Mouse (Mus musculus) cortical plate, adult 2 months (tissue): Measurements from ENCODE around the gene Arid1b. TPM values are rescaled to one million over a fixed set of nuclear protein-coding genes. Genes with fewer than 3 reads are reported as not detected.
"Not testable (repeated sequence)": the region's sequence is repeated elsewhere in the genome, so short reads cannot be mapped to it uniquely, and the experiment has no call there.

Experiments
- H3K27ac ChIP-seq: fragments of 200-500 bp; 2 replicates; pipeline ENCODE4 v1.5.1; 2012; ENCODE audit warnings: low read length, control low read depth, inconsistent platforms; ENCODE audit not compliant: insufficient read depth
- H3K4me1 ChIP-seq: fragments of 200-500 bp; 2 replicates; pipeline ENCODE4 v1.6.1; 2011; ENCODE audit warnings: low read length; ENCODE audit not compliant: control insufficient read depth, insufficient read depth
- H3K4me3 ChIP-seq: fragments of 200-500 bp; 2 replicates; pipeline ENCODE4 v1.5.1; 2011; ENCODE audit warnings: mild to moderate bottlenecking, low read length, control low read depth; ENCODE audit not compliant: insufficient read depth
- CTCF ChIP-seq: fragments of 200-500 bp; IDR thresholded peaks from 2 replicates; pipeline ENCODE4 v1.5.1; 2011; ENCODE audit warnings: mild to moderate bottlenecking, control low read depth, low read length; ENCODE audit not compliant: insufficient read depth; ENCODE audit errors: extremely low read depth
- POLR2A ChIP-seq: fragments of 200-500 bp; IDR thresholded peaks from 2 replicates; pipeline ENCODE4 v1.6.1; 2011; ENCODE audit warnings: mild to moderate bottlenecking, low read length, control low read depth; ENCODE audit not compliant: insufficient read depth; ENCODE audit errors: extremely low read depth
- polyA plus RNA-seq: library from polyadenylated mRNA; depleted of rRNA; stranded (reverse); fragments of >200 nt; gene quantifications from 2 replicates; pipeline ENCODE4 v1.2.3, GENCODE M21; 2012

Gene Arid1b
- polyA plus RNA-seq, 1 experiment, result 22.8 TPM

- no peak overlapping the region for H3K27ac ChIP-seq
Observed at GRCm38 (mm10) chr17:5091490-5091889, 97.4 kb downstream of the Arid1b start.

DNA sequence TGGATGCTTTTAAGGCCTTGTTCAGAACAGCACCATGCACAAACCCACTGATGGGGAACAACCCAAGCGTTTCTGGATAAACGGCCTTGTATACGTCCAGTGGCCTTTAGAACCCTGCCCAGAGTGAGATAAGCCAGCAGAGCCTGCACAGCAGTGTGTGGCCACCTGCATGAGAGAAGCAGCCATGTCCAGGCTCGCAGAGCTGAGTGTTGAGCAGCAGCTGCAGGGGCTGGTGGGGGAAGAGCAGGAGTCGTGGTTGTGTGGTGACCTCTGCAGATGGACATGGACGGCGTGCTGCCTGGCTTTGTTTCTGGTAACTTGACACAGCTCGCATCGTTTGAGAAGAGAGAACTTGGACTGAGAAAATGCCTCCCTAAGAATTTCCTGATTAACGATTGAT is 97.8 kb downstream of the Arid1b start:
- Histone ChIP-seq H3K4me1 (peaks cover 3% of the 10 kb centered on the region), H3K4me3 (no peak overlapping the region), H3K27ac (no peak overlapping the region)
- TF ChIP-seq POLR2A (no peak), CTCF (no peak)

More at GRCm38 (mm10) chr17:5091490-5091889, 97.4 kb downstream of the Arid1b start:
- no peak overlapping the region for H3K4me3 ChIP-seq
- H3K4me1 ChIP-seq, result peaks cover 6% of the 10 kb centered on the region
- TF ChIP-seq POLR2A, result no peak
- TF ChIP-seq CTCF, result no peak

- not testable (repeated sequence) for H3K27ac ChIP-seq, H3K4me1 ChIP-seq, H3K4me3 ChIP-seq
Observed at GRCm38 (mm10) chr17:5093343-5093742, 99.2 kb downstream of the Arid1b start.

DNA sequence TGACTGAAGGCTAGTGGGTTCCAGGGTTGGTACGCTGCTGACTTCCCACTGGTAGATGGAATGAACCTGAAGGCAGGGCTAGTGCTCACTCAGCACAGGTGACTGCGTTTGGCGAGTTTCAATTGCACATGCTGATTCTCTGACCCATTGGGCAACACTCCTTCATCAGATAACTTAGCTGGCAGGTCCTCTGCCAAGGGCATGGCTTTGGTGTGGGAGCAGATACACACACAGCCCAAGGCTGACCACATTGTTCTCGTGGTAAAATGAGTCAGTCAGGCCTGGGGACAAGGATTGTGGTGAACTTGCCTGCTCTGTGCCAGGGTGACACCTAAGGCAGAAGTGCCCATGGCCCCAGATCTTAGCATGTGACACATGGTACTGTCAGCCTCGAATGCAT is 100.5 kb downstream of the Arid1b start:
- Histone ChIP-seq H3K4me3 (no peak overlapping the region), H3K4me1 (peaks cover 3% of the 10 kb centered on the region), H3K27ac (no peak overlapping the region)
- TF ChIP-seq CTCF (no peak), POLR2A (no peak)

- no peak for TF ChIP-seq CTCF
- no peak for TF ChIP-seq POLR2A
- H3K27ac ChIP-seq, result no peak overlapping the region
- H3K4me3 ChIP-seq, result no peak overlapping the region
- peaks cover 3% of the 10 kb centered on the region for H3K4me1 ChIP-seq
Observed at GRCm38 (mm10) chr17:5095741-5096140, 101.6 kb downstream of the Arid1b start.

DNA sequence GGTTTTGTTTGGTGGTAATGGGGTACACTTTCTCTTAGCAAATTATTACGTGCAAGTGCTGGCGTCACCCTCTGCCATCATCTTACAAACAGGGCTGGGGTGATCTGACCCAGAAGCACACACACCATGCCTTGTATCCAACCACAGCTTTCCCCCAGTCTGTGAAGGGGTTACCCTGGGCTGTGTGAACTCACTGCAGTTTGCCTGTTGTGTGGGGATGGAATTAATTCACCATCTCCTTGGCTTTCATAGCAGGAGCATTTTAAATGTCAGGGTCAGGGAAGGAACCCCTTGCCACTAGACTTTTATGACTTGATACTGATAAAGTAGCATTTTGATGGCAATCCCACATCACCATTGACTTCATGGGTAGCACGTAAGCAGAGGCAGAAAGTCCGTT is 102.9 kb downstream of the Arid1b start:
- TF ChIP-seq CTCF, result no peak
- TF ChIP-seq POLR2A, result no peak
- no peak overlapping the region for H3K4me3 ChIP-seq
- peaks cover 3% of the 10 kb centered on the region for H3K4me1 ChIP-seq
- H3K27ac ChIP-seq, result no peak overlapping the region

GRCm38 (mm10) chr17:5097545-5098475 is 103.7 kb downstream of the Arid1b start:
- Histone ChIP-seq H3K4me1 (peaks cover 3% of the 10 kb centered on the region), H3K27ac (no peak overlapping the region)
- TF ChIP-seq POLR2A, result no peak
- TF ChIP-seq CTCF, result no peak

DNA sequence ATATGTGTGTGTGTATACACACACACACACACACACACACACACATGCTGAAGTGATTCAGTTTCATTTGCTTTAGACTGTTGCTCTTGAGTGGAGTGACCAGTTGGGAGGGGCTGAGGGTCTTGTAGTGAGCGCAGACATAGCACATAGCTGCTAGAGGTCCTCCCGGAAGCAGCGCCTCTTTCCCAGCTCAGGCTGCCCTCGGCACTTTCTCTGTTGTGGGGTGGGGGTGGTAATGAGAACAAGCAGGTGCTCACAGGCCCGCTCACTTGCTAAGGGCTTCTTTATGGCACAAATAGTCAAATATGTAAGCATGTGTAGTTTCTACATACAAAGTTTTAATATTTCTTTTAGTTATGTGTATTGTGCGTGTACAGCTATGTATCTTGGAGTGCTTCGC is 104.6 kb downstream of the Arid1b start:
- Histone ChIP-seq H3K4me3 (no peak overlapping the region), H3K27ac (no peak overlapping the region), H3K4me1 (peaks cover 3% of the 10 kb centered on the region)
- TF ChIP-seq CTCF, result no peak
- TF ChIP-seq POLR2A, result no peak

More at GRCm38 (mm10) chr17:5097545-5098475, 103.7 kb downstream of the Arid1b start:
- no peak overlapping the region for H3K4me3 ChIP-seq

DNA sequence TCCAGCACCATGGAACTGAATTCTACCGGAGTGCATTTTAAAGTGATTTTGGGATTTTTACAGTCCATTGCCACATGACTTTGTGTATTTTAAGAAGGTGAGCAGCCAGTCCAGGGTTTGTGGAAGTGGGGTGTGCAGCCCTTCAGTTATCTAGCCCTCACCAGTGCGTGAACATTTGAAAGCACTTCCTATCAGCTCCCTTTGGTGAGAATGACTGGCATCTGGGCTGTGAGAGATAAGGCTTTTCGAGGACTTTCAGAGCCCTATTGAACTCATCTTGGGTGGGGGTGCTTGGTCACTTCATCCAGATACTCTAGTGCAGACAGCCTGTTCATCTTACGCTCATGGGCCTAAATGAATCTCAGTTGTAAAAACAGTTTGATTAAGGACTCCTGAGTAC is 105.1 kb downstream of the Arid1b start:
- peaks cover 4% of the 10 kb centered on the region for H3K4me1 ChIP-seq
- no peak overlapping the region for H3K27ac ChIP-seq
- no peak for TF ChIP-seq CTCF
- TF ChIP-seq POLR2A, result no peak
- no peak overlapping the region for H3K4me3 ChIP-seq

GRCm38 (mm10) chr17:5101157-5101556 is 107.0 kb downstream of the Arid1b start:
- TF ChIP-seq CTCF, result no peak
- TF ChIP-seq POLR2A, result no peak
- H3K27ac ChIP-seq, result no peak overlapping the region
- peaks cover 12% of the 10 kb centered on the region for H3K4me1 ChIP-seq
- no peak overlapping the region for H3K4me3 ChIP-seq

DNA sequence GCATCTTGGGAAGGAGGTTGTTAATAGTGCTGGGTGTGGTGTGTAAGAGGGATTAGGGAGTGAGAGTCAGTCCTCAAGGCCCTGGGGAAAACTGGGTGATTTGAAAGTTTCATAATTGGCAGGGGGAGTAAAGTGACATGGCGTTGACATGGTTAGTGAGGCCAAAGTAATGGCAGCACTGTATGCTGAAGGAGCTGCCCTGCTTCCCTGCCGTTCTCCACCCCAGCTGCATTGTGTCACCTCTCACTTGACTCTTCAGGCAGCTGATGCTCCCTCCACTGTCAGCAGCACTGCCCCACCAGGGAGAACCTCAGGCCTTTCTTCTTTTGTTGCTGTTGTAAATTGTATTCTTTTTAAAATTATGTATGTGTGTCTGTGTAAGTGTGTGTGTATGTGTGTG is 107.8 kb downstream of the Arid1b start:
- H3K27ac ChIP-seq, result no peak overlapping the region
- no peak overlapping the region for H3K4me3 ChIP-seq
- peaks cover 16% of the 10 kb centered on the region for H3K4me1 ChIP-seq
- no peak for TF ChIP-seq POLR2A
- TF ChIP-seq CTCF, result no peak
